Mouse (Mus musculus): ENCODE measurements around the gene Reps2. TPM values are rescaled to one million over a fixed set of nuclear protein-coding genes. Genes with fewer than 3 reads are reported as not detected.
A peak's percentile ranks its signal among the peaks of the same experiment; 100 is the strongest.

Gene Reps2
- polyA plus RNA-seq, 1 experiment from 2014 or later: 1.4 TPM

DNA sequence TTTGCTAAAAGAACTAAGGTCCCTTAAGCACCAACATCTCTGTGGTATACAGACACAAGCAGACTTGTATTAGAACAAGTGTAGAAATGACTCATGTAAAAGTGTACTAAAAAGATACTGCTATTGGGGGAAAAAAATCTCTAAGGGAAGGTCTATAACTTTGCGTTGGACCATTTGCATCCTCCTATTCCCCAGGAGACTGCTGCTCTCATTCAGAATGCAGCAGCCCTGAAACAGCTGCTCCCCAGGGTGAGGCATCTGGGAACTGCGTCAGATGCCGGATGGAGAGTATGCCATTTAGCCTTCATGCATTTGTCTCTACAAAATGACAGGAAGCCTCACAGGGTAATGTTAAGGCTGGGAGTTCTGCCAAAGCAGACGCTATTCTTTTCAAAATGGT is 122.3 kb downstream of the Reps2 start:
- Histone ChIP-seq H3K27me3 (replicated peaks) (0 out of 2 replicates have a peak, but pooled peaks cover 3% of the 10 kb centered on the region), H3K9me3 (no peaks in the 10 kb centered on the region), H3K4me1 (no peaks in the 10 kb centered on the region), H3K36me3 (no peaks in the 10 kb centered on the region), H3K4me2 (replicated peaks) (no peak overlapping the region), H3K27ac (no peak overlapping the region), H3K4me3 (no peak overlapping the region), H3K9ac (no peak overlapping the region)
- 0 out of 2 replicates have a peak, but pooled peaks have one; percentile 65 for ATAC-seq (ENCODE audit: low FRiP score, low read depth)
- 23% methylated on average over 4 of the region's 4 CpGs for WGBS

DNA sequence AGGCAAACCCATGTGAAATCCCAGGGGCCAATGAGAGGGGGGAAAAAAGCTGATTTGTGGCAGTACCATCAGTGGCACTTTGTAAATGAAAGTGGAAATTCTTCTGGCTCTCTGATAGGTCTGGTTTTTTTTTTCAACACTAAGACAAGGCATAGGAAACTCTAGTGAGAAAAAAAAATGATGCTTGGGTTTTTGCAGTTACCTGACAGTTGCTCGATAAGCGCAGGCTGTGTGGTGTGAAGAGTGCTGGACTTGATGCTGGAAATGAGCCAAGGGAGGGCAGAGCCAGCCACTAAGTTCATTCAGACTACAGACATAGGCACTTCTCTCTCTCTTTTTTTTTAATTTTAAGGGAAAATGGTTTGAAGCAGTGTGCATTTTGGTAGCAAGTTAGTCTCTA is 123.1 kb downstream of the Reps2 start:
- Histone ChIP-seq H3K9ac (no peak overlapping the region), H3K27me3 (replicated peaks) (0 out of 2 replicates have a peak, but pooled peaks cover 3% of the 10 kb centered on the region), H3K4me2 (replicated peaks) (no peak overlapping the region), H3K4me3 (no peak overlapping the region), H3K4me1 (no peaks in the 10 kb centered on the region), H3K36me3 (no peaks in the 10 kb centered on the region), H3K9me3 (no peaks in the 10 kb centered on the region), H3K27ac (no peak overlapping the region)
- 74% methylated on average over 2 of the region's 2 CpGs for WGBS
- no peak for ATAC-seq (ENCODE audit: low FRiP score, low read depth)

DNA sequence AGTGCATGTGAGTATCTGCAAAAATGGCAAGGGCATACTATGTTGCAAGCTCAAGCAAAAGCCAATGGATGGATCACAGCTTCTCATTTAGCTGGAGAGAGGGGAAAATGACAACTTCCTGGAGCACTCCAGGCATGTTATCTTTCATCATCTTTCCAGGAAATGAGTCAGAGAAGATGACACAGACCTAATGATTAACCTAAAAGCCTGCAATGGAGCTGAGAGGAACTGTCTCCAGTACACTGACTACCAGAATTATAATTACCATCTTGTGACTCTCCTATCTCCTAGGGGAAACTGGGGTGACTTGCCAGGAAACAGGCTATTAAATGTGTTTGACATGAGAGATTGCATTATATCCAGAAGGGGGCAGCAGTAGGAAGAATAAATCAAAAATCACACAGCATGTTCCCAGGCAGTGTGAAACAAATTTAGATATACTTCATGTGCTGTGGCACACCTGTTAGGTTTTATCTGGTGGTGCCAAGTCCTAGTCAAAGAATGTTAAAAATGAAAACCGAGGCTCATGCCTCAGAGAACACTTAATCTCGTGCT is 132.9 kb downstream of the Reps2 start:
- Histone ChIP-seq H3K27me3 (replicated peaks) (no peaks in the 10 kb centered on the region), H3K27ac (no peak overlapping the region), H3K4me2 (replicated peaks) (no peak overlapping the region), H3K4me1 (no peaks in the 10 kb centered on the region), H3K4me3 (no peak overlapping the region), H3K36me3 (no peaks in the 10 kb centered on the region), H3K9me3 (no peaks in the 10 kb centered on the region), H3K9ac (no peak overlapping the region)
- no peak for ATAC-seq (ENCODE audit: low FRiP score, low read depth)
- 70% methylated on average over 2 of the region's 2 CpGs for WGBS

DNA sequence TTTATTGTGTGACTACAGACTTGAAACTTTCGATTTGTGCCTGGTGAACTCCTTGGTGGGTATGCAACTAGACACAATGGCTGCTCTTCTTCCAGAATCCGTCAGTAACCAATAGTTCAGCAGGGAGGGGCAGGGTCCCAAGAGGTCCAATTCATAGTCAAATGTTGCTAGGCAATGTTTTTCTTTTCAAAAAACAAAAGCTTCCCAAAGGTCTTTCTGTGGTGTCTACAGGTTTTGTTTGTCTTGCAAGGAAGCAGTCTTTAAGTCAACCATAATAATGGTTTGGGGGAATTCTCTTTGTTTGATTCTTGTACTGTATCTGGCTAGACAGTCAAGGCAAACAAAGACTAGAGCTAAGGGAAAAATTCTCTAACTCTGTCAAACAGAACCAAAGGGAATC is 138.3 kb downstream of the Reps2 start:
- no peaks in the 10 kb centered on the region for H3K36me3 ChIP-seq
- WGBS: 27% methylated on average over 2 of the region's 2 CpGs
- no peaks in the 10 kb centered on the region for H3K9me3 ChIP-seq
- H3K27ac ChIP-seq: no peak overlapping the region
- H3K4me2 ChIP-seq (replicated peaks): no peak overlapping the region
- no peak overlapping the region for H3K9ac ChIP-seq
- H3K4me3 ChIP-seq: no peak overlapping the region
- peaks cover 3% of the 10 kb centered on the region; the same call in 1 of the 2 replicates for H3K27me3 ChIP-seq (replicated peaks)
- no peak for ATAC-seq (ENCODE audit: low FRiP score, low read depth)
- no peaks in the 10 kb centered on the region for H3K4me1 ChIP-seq

DNA sequence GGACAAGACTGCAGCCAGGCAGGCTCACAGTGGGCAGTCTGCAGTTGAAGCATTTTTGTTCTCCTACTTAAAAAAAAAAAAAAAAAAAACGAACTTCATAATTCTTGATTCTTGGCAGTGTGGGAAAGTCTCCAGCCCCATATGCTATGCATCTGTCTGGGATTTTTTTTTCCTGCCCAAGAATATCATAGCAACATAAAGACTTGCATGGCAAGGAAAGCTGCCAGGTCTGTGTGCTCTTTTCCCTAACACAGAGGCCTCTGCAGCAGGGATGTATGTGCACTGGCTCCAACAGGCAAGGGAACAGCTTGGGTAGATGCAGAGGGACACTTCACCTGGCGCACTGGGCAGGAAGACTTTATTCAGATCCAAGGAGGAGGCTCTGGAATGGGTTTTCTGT is 140.0 kb downstream of the Reps2 start:
- Histone ChIP-seq H3K9ac (no peak overlapping the region), H3K27ac (no peak overlapping the region), H3K4me2 (replicated peaks) (no peak overlapping the region), H3K9me3 (no peaks in the 10 kb centered on the region), H3K4me1 (no peaks in the 10 kb centered on the region), H3K27me3 (replicated peaks) (peaks cover 3% of the 10 kb centered on the region; the same call in 1 of the 2 replicates), H3K4me3 (no peak overlapping the region), H3K36me3 (no peaks in the 10 kb centered on the region)
- no peak for ATAC-seq (ENCODE audit: low FRiP score, low read depth)
- WGBS: 66% methylated on average over 2 of the region's 2 CpGs

DNA sequence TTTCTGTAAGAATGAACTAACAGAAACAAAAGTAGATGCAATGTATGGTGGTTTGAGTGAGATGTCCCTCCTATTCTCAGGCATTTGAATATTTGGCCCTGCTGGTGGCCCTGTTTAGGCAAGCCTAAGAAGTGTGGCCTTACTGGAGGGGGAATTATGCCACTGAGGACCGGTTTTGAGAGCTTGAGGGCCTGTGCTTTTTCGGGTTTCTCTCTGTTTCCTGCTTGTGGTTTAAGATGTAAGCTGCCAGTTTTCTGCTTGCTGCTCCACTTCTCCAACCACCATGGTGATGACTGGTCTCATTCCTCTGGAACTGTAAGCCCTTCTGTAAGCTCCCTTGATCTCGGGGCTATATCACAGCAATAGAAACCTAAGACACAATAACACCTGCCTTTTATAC is 142.5 kb downstream of the Reps2 start:
- WGBS: 72% methylated on average over 3 of the region's 3 CpGs
- Histone ChIP-seq H3K4me2 (replicated peaks) (no peak overlapping the region), H3K27ac (no peak overlapping the region), H3K9ac (no peak overlapping the region), H3K27me3 (replicated peaks) (peaks cover 3% of the 10 kb centered on the region; the same call in 1 of the 2 replicates), H3K4me3 (no peak overlapping the region), H3K36me3 (no peaks in the 10 kb centered on the region), H3K4me1 (no peaks in the 10 kb centered on the region), H3K9me3 (no peaks in the 10 kb centered on the region)
- no peak for ATAC-seq (ENCODE audit: low FRiP score, low read depth)

DNA sequence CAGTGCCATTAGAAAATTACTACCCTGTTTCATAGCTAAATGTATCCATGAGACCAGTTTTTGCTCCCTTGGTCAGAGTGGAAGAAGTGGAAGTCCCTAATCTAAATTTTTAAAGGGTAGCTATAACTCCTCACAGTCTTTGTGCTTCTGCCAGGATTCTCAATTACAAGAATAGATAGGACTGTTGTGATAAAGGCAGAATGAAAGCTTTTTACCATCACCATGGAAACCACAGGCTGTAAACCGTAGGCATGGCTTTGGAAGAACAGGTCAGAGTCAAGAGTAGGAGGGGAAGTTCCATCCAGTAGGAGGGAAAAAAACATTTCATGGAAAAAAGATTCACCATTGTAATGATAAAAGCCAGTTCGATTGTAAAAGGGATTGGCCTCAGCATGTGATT is 147.0 kb downstream of the Reps2 start:
- no peak overlapping the region for H3K4me2 ChIP-seq (replicated peaks)
- H3K27me3 ChIP-seq (replicated peaks): no peaks in the 10 kb centered on the region
- H3K36me3 ChIP-seq: no peaks in the 10 kb centered on the region
- no peak overlapping the region for H3K27ac ChIP-seq
- no peak overlapping the region for H3K4me3 ChIP-seq
- 38% methylated on average over 2 of the region's 2 CpGs for WGBS
- no peaks in the 10 kb centered on the region for H3K4me1 ChIP-seq
- H3K9me3 ChIP-seq: no peaks in the 10 kb centered on the region
- H3K9ac ChIP-seq: no peak overlapping the region
- peak; percentile 56; the same call in 1 of the 2 replicates for ATAC-seq (ENCODE audit: low FRiP score, low read depth)

DNA sequence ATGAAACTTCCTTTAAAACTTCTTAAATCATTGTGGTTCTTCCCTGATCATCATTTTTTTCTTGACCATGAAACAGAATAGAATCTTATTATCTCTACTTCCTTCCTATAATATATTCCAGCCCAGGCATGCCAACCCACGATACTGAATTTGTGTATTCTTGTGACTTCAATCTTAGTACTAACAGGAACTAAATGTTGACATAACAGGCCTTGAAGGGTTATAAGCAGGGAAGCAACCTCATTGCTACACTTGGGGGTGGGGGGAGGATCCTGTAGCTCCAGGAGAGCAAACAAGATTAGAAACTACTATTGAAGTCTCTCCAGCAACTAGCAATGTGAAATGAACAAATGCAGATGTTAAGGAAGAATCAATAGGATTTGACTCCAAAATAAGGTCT is 154.8 kb downstream of the Reps2 start:
- ATAC-seq (ENCODE audit: low FRiP score, low read depth): no peak
- Histone ChIP-seq H3K27ac (no peak overlapping the region), H3K9me3 (no peaks in the 10 kb centered on the region), H3K36me3 (no peaks in the 10 kb centered on the region), H3K27me3 (replicated peaks) (no peaks in the 10 kb centered on the region), H3K4me2 (replicated peaks) (no peak overlapping the region), H3K4me1 (no peaks in the 10 kb centered on the region), H3K9ac (no peak overlapping the region), H3K4me3 (no peak overlapping the region)
- WGBS: 81% methylated on average over 1 of the region's 1 CpGs

DNA sequence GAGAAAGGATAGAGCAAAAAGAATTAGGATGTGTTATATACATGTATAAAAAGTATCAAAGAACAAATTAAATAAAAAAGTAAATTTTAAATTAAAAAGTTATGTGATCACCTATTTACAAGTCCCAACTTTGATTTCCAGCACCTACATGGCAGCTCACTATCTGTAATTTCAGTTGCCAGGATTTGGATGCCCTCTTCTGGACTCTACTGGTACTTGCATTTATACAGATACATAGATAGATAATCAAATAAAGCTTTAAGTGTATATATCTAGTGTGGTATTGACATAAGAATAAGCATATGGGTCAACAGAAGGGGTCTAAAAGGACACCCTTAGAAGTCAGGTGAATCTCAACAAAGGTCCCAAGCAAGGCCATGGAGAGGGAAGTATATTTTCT is 155.7 kb downstream of the Reps2 start:
- Histone ChIP-seq H3K36me3 (no peaks in the 10 kb centered on the region), H3K4me1 (no peaks in the 10 kb centered on the region), H3K9ac (no peak overlapping the region), H3K4me3 (no peak overlapping the region), H3K27me3 (replicated peaks) (no peaks in the 10 kb centered on the region), H3K27ac (no peak overlapping the region), H3K4me2 (replicated peaks) (no peak overlapping the region), H3K9me3 (no peaks in the 10 kb centered on the region)
- no peak for ATAC-seq (ENCODE audit: low FRiP score, low read depth)

DNA sequence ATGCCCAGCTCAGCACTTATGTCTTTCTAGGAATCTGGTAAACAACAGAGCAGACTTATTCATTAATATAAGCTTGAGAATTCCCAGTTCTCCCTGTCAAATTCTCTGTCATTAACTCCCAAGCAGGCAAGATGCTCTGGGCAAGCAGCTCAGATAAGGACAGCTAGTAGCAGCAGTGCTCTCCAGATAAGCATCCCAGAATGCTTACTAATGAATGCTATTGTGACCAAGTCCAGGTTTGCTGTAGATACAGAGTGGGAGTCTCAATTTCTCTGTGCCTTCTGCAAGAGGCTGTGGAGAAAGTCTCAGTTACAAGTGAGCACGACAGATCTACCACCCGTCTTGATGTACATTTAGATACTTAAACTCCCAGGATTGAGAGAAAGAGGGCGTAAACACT is 173.2 kb downstream of the Reps2 start:
- Histone ChIP-seq H3K4me2 (replicated peaks) (no peak overlapping the region), H3K4me1 (no peaks in the 10 kb centered on the region), H3K36me3 (no peaks in the 10 kb centered on the region), H3K9ac (no peak overlapping the region), H3K4me3 (no peak overlapping the region), H3K27ac (no peak overlapping the region), H3K27me3 (replicated peaks) (no peaks in the 10 kb centered on the region), H3K9me3 (no peaks in the 10 kb centered on the region)
- ATAC-seq (ENCODE audit: low FRiP score, low read depth): no peak
- WGBS: 81% methylated on average over 3 of the region's 3 CpGs

DNA sequence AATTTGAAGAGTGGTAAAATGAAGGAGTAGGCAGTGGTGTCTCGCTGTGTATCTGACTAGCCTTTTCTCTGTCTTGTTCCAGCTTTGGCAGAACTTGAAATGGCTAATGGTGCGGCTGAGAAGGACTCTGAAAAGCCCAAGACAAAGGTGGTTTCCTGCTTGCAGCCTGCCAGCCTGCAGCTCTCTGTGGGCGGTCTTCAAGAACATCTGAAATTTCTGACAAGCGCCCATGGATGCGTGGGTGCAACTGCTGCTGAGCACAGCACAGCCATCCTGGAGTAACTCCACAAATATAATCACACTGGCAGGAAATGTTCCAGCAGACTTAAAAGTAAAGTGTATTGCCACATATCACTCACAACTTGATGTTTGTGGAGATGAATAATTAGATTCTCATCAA is 181.3 kb downstream of the Reps2 start:
- Histone ChIP-seq H3K9me3 (no peaks in the 10 kb centered on the region), H3K27ac (no peak overlapping the region), H3K4me2 (replicated peaks) (no peak overlapping the region), H3K9ac (no peak overlapping the region), H3K4me1 (no peaks in the 10 kb centered on the region), H3K36me3 (no peaks in the 10 kb centered on the region), H3K4me3 (no peak overlapping the region), H3K27me3 (replicated peaks) (no peaks in the 10 kb centered on the region)
- ATAC-seq (ENCODE audit: low FRiP score, low read depth): no peak
- WGBS: 81% methylated on average over 5 of the region's 5 CpGs

DNA sequence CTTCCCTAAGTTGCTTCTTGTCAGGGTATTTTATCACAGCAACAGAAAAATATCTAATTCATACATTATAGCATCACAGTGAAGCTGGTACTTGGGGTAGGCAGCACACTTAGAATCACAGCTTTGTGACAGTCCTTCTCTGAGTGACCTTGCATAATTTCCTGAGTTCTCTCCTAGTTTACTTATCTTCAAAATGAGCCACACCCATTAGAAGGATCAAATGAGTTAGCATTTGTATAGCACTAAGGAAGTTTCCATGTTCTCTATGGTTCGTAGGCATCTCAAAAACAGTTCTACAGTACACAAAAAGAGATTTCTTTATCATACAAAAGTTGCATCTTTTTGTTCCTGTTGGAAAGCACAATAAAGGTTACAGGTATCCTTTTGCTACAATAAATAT is 187.0 kb downstream of the Reps2 start:
- ATAC-seq (ENCODE audit: low FRiP score, low read depth): no peak
- H3K4me3 ChIP-seq: no peak overlapping the region
- H3K36me3 ChIP-seq: no peaks in the 10 kb centered on the region
- no peak overlapping the region for H3K4me2 ChIP-seq (replicated peaks)
- no peaks in the 10 kb centered on the region for H3K9me3 ChIP-seq
- no peak overlapping the region for H3K27ac ChIP-seq
- no peak overlapping the region for H3K9ac ChIP-seq
- no peaks in the 10 kb centered on the region for H3K4me1 ChIP-seq
- H3K27me3 ChIP-seq (replicated peaks): no peaks in the 10 kb centered on the region
- WGBS: 73% methylated on average over 1 of the region's 1 CpGs

DNA sequence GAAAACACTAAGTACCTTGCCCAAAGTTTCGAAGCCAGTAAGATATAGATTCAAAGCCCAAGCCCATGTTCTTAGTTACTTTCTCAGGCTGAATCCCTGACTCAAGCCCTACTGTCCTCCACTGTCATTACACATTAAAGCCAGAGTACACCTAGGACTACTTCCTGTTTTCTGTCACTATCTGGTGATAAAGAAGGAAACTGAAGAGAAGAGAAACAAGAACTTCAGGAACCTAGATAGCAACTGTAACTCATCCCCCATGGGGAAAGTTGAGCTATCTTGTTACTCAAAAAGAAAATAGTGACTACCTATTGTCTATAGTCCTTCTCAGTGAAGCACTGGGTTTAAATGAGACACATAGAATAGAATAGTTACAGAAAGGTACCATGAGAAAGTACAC is 188.1 kb downstream of the Reps2 start:
- Histone ChIP-seq H3K27me3 (replicated peaks) (no peaks in the 10 kb centered on the region), H3K36me3 (no peaks in the 10 kb centered on the region), H3K9me3 (no peaks in the 10 kb centered on the region), H3K4me2 (replicated peaks) (no peak overlapping the region), H3K27ac (no peak overlapping the region), H3K4me1 (no peaks in the 10 kb centered on the region), H3K9ac (no peak overlapping the region), H3K4me3 (no peak overlapping the region)
- WGBS: 70% methylated on average over 1 of the region's 1 CpGs
- no peak for ATAC-seq (ENCODE audit: low FRiP score, low read depth)

All from neural tube, embryonic 12.5 days (tissue).